Mouse (Mus musculus) cerebellum, adult 2 months (tissue): ENCODE results near the gene Stc2.

ENCODE experiments used
- CTCF ChIP-seq: fragments of 200-500 bp; IDR thresholded peaks from 2 replicates; pipeline ENCODE4 v1.5.1; 2011; ENCODE audit warnings: low read depth, mild to moderate bottlenecking, control low read depth, low read length, moderate library complexity, borderline replicate concordance; ENCODE audit not compliant: insufficient read depth
- POLR2A ChIP-seq: fragments of 200-500 bp; IDR thresholded peaks from 2 replicates; pipeline ENCODE4 v1.6.1; 2011; ENCODE audit warnings: low read length, control low read depth, borderline replicate concordance; ENCODE audit not compliant: insufficient read depth

- TF ChIP-seq CTCF (no peak), POLR2A (no peak)
Observed at GRCm38 (mm10) chr11:31365981-31366380, 3.9 kb downstream of the Stc2 start.
